7 mouse cellular contexts compared by ENCODE assay signal in the genomic region with DNA sequence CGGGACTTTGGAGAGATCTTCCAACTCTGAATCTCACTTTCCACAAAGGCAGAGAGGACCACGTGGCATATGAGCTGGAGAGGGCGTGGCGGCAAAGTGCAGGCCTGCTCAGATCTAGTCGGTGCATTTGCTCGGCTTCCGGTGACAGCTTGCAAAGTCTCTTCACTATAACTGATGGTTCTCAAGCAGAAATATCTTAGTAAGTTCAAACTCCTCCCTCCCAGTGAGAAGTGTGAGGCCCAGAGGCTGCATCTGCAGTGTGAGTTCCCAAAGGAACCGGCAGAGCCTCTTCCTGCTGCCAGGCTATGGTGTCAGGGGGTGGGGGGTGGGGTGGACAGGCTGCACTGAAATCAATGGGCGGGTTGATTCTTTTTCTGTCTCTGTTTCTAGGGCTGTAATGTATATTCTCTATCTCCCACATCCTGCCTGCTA.
A peak's percentile ranks its signal among the peaks of the same experiment; 100 is the strongest.
DNase-seq lines count a peak whose midpoint lies in the region; ATAC-seq lines count a peak whose summit lies in the region.

No protein-coding gene starts in this region.

- no peak overlapping the region for H3K9ac ChIP-seq in midbrain, embryonic 14.5 days (replicated peaks; ENCODE audit: low read length)

- peak; percentile 88 for ATAC-seq in CD4-positive, CD25-positive, alpha-beta regulatory T cell, adult 4 months
- ATAC-seq in midbrain, embryonic 14.5 days (ENCODE audit: low FRiP score, low TSS enrichment): no peak

- intact Hi-C loops in left cerebral cortex, postnatal 25 days (cut with DNase I): loop anchor here (2.0 kb wide), 1 partner anchor 72 kb away; no protein-coding TSS in a partner anchor

- no peaks in the 10 kb centered on the region for H3K9me3 ChIP-seq in heart, embryonic 10.5 days
- H3K9me3 ChIP-seq in midbrain, embryonic 14.5 days (ENCODE audit: control insufficient read depth, low read length): no peaks in the 10 kb centered on the region

- H3K36me3 ChIP-seq in heart, embryonic 10.5 days: no peaks in the 10 kb centered on the region
- H3K36me3 ChIP-seq in midbrain, embryonic 14.5 days (ENCODE audit: control insufficient read depth, insufficient read depth, low read length): no peaks in the 10 kb centered on the region

- no peaks in the 10 kb centered on the region for H3K27me3 ChIP-seq in heart, embryonic 10.5 days (ENCODE audit: insufficient read depth, poor library complexity, severe bottlenecking)
- no peaks in the 10 kb centered on the region for H3K27me3 ChIP-seq in midbrain, embryonic 14.5 days (ENCODE audit: control insufficient read depth, insufficient read depth, low read length)

- H3K4me1 ChIP-seq in heart, embryonic 10.5 days: peaks cover 63% of the 10 kb centered on the region
- H3K4me1 ChIP-seq in midbrain, embryonic 14.5 days (ENCODE audit: control insufficient read depth, insufficient read depth, low read length): peaks cover 12% of the 10 kb centered on the region

- 34% methylated on average over 9 of the region's 9 CpGs for WGBS in heart, embryonic 10.5 days
- 51% methylated on average over 9 of the region's 9 CpGs for WGBS in midbrain, embryonic 14.5 days

- peak overlapping the region; percentile 90 for H3K27ac ChIP-seq in heart, embryonic 10.5 days
- H3K27ac ChIP-seq in midbrain, embryonic 14.5 days (replicated peaks; ENCODE audit: low read depth, low read length): peak overlapping the region; percentile 13; the same call in 1 of the 2 replicates

- peak; percentile 82 for DNase-seq in CD4-positive helper T cell, adult 2 months (ENCODE audit: low read depth, low spot score)
- DNase-seq in heart, embryonic 10.5 days (ENCODE audit: low spot score): no peak
- DNase-seq in left cerebral cortex, postnatal 25 days (ENCODE audit: low spot score in 2 of 2): peak; percentile 26 to 89
- DNase-seq in midbrain, embryonic 14.5 days: no peak
- no peak for DNase-seq in adrenal gland, postnatal 4 days (ENCODE audit: low spot score in 2 of 2)
- no peak for DNase-seq in cerebellum, postnatal 36 days

- no peak overlapping the region for H3K4me2 ChIP-seq in midbrain, embryonic 14.5 days (ENCODE audit: low read length)

- H3K4me3 ChIP-seq in heart, embryonic 10.5 days: peak overlapping the region; percentile 4; the same call in 1 of the 2 replicates
- no peak overlapping the region for H3K4me3 ChIP-seq in midbrain, embryonic 14.5 days (replicated peaks; ENCODE audit: low read depth, low read length)

Comparison
In these comparisons a context has a peak if more than half of its experiments do, and no peak if none do; other contexts are left out.
1. DNase-seq: peak in CD4-positive helper T cell, adult 2 months (single experiment) and left cerebral cortex, postnatal 25 days (2 of 2); none in heart, embryonic 10.5 days (single experiment), midbrain, embryonic 14.5 days (single experiment), adrenal gland, postnatal 4 days (0 of 2) and cerebellum, postnatal 36 days (0 of 2).